Mouse (Mus musculus): ENCODE data around the gene Entpd1. TPM values are rescaled to one million over a fixed set of nuclear protein-coding genes. Genes with fewer than 3 reads are reported as not detected.

The Entpd1 gene
- polyA plus RNA-seq, 1 experiment from 2014 or later, result 3.7 TPM

- H3K27me3 ChIP-seq (ENCODE audit: control insufficient read depth, insufficient read depth, low read length), result no peaks in the 10 kb centered on the region
- DNase-seq (ENCODE audit: low spot score) (no peak), ATAC-seq (ENCODE audit: insufficient number of reproducible peaks, low FRiP score, low TSS enrichment, low read depth) (no peak)
- H3K36me3 ChIP-seq (ENCODE audit: control insufficient read depth, insufficient read depth, low read length), result no peaks in the 10 kb centered on the region
- no peak overlapping the region for H3K4me2 ChIP-seq (ENCODE audit: low read depth, severe bottlenecking)
- H3K27ac ChIP-seq (replicated peaks; ENCODE audit: low read depth, low read length), result no peak overlapping the region
- WGBS, result 70% methylated on average over 3 of the region's 3 CpGs
- no peak overlapping the region for H3K9ac ChIP-seq (ENCODE audit: low read length)
- H3K4me1 ChIP-seq (ENCODE audit: control insufficient read depth, insufficient read depth, low read length), result no peaks in the 10 kb centered on the region
- no peak overlapping the region for H3K4me3 ChIP-seq (ENCODE audit: low read depth, low read length)
- H3K9me3 ChIP-seq (ENCODE audit: control insufficient read depth, low read length), result no peaks in the 10 kb centered on the region
These were observed 20.0 kb downstream of the Entpd1 start for GRCm38 (mm10) chr19:40632193-40632592.

DNA sequence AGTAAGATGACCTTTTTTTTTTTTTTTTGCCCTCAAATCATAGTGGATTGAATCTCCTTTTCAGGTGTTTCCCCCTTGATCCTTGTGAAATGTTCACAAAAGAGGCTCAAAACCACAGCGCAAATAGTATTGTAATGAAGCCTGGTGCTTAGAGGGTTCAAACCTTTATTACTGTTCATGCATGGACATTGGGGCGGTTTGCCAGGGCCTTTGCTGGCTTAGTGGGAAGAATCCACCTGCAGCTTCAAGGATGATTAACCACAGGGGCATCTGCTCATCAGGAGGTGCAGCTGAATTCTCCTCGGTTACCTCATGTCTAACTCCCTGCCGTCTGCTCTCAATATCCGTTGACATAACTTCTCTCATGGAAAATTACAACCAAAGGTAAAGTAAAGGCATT is 20.5 kb downstream of the Entpd1 start:
- DNase-seq (ENCODE audit: low spot score) (no peak), ATAC-seq (ENCODE audit: insufficient number of reproducible peaks, low FRiP score, low TSS enrichment, low read depth) (no peak)
- WGBS, result 83% methylated on average over 5 of the region's 5 CpGs
- Histone ChIP-seq H3K36me3 (ENCODE audit: control insufficient read depth, insufficient read depth, low read length) (no peaks in the 10 kb centered on the region), H3K4me2 (ENCODE audit: low read depth, severe bottlenecking) (no peak overlapping the region), H3K27me3 (ENCODE audit: control insufficient read depth, insufficient read depth, low read length) (no peaks in the 10 kb centered on the region), H3K9me3 (ENCODE audit: control insufficient read depth, low read length) (no peaks in the 10 kb centered on the region), H3K4me1 (ENCODE audit: control insufficient read depth, insufficient read depth, low read length) (no peaks in the 10 kb centered on the region), H3K27ac (replicated peaks; ENCODE audit: low read depth, low read length) (no peak overlapping the region), H3K4me3 (ENCODE audit: low read depth, low read length) (no peak overlapping the region), H3K9ac (ENCODE audit: low read length) (no peak overlapping the region)

- no peak overlapping the region for H3K4me3 ChIP-seq (ENCODE audit: low read depth, low read length)
- no peaks in the 10 kb centered on the region for H3K4me1 ChIP-seq (ENCODE audit: control insufficient read depth, insufficient read depth, low read length)
- H3K36me3 ChIP-seq (ENCODE audit: control insufficient read depth, insufficient read depth, low read length), result no peaks in the 10 kb centered on the region
- ATAC-seq (ENCODE audit: insufficient number of reproducible peaks, low FRiP score, low TSS enrichment, low read depth) (no peak), DNase-seq (ENCODE audit: low spot score) (no peak)
- H3K27me3 ChIP-seq (ENCODE audit: control insufficient read depth, insufficient read depth, low read length), result no peaks in the 10 kb centered on the region
- H3K9ac ChIP-seq (ENCODE audit: low read length), result no peak overlapping the region
- H3K4me2 ChIP-seq (ENCODE audit: low read depth, severe bottlenecking), result no peak overlapping the region
- H3K9me3 ChIP-seq (ENCODE audit: control insufficient read depth, low read length), result no peaks in the 10 kb centered on the region
- 67% methylated on average over 1 of the region's 1 CpGs for WGBS
- H3K27ac ChIP-seq (replicated peaks; ENCODE audit: low read depth, low read length), result no peak overlapping the region
These were observed 21.0 kb downstream of the Entpd1 start for GRCm38 (mm10) chr19:40633144-40633543.

GRCm38 (mm10) chr19:40637091-40637490 is 24.9 kb downstream of the Entpd1 start:
- ATAC-seq (ENCODE audit: insufficient number of reproducible peaks, low FRiP score, low TSS enrichment, low read depth) (no peak), DNase-seq (ENCODE audit: low spot score) (no peak)
- H3K9ac ChIP-seq (ENCODE audit: low read length), result no peak overlapping the region
- H3K27ac ChIP-seq (replicated peaks; ENCODE audit: low read depth, low read length), result no peak overlapping the region
- H3K36me3 ChIP-seq (ENCODE audit: control insufficient read depth, insufficient read depth, low read length), result no peaks in the 10 kb centered on the region
- no peaks in the 10 kb centered on the region for H3K4me1 ChIP-seq (ENCODE audit: control insufficient read depth, insufficient read depth, low read length)
- no peak overlapping the region for H3K4me2 ChIP-seq (ENCODE audit: low read depth, severe bottlenecking)
- WGBS, result 58% methylated on average over 4 of the region's 4 CpGs
- no peak overlapping the region for H3K4me3 ChIP-seq (ENCODE audit: low read depth, low read length)
- H3K9me3 ChIP-seq (ENCODE audit: control insufficient read depth, low read length), result no peaks in the 10 kb centered on the region
- no peaks in the 10 kb centered on the region for H3K27me3 ChIP-seq (ENCODE audit: control insufficient read depth, insufficient read depth, low read length)

GRCm38 (mm10) chr19:40637601-40638000 is 25.4 kb downstream of the Entpd1 start:
- H3K4me1 ChIP-seq (ENCODE audit: control insufficient read depth, insufficient read depth, low read length), result no peaks in the 10 kb centered on the region
- ATAC-seq (ENCODE audit: insufficient number of reproducible peaks, low FRiP score, low TSS enrichment, low read depth) (no peak), DNase-seq (ENCODE audit: low spot score) (no peak)
- no peak overlapping the region for H3K4me3 ChIP-seq (ENCODE audit: low read depth, low read length)
- H3K9ac ChIP-seq (ENCODE audit: low read length), result no peak overlapping the region
- no peaks in the 10 kb centered on the region for H3K9me3 ChIP-seq (ENCODE audit: control insufficient read depth, low read length)
- WGBS, result 88% methylated on average over 7 of the region's 7 CpGs
- no peaks in the 10 kb centered on the region for H3K36me3 ChIP-seq (ENCODE audit: control insufficient read depth, insufficient read depth, low read length)
- no peak overlapping the region for H3K27ac ChIP-seq (replicated peaks; ENCODE audit: low read depth, low read length)
- H3K4me2 ChIP-seq (ENCODE audit: low read depth, severe bottlenecking), result no peak overlapping the region
- no peaks in the 10 kb centered on the region for H3K27me3 ChIP-seq (ENCODE audit: control insufficient read depth, insufficient read depth, low read length)

DNA sequence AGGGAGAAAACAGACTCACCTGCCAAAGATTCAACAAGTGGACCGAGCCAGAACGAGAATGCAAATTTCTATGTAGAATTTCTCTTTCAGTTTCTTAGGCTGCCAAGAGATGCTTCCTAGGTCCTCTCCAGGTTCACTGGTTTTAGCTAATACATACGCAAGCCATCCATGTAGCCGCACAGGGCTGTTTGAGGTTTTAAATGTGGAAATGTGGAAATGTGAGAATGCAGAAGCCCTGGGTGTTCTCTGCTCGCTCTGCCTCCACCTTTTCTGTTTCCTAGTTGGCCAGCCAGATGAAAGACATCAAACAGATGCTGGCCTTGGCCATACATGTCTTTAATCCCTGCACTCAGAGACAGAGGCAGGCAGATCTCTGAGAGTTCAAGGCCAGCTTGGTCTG is 26.4 kb downstream of the Entpd1 start:
- no peaks in the 10 kb centered on the region for H3K9me3 ChIP-seq (ENCODE audit: control insufficient read depth, low read length)
- H3K36me3 ChIP-seq (ENCODE audit: control insufficient read depth, insufficient read depth, low read length), result no peaks in the 10 kb centered on the region
- no peak for DNase-seq (ENCODE audit: low spot score)
- WGBS, result 93% methylated on average over 5 of the region's 5 CpGs
- H3K4me2 ChIP-seq (ENCODE audit: low read depth, severe bottlenecking), result no peak overlapping the region
- H3K27ac ChIP-seq (replicated peaks; ENCODE audit: low read depth, low read length), result no peak overlapping the region
- ATAC-seq (ENCODE audit: insufficient number of reproducible peaks, low FRiP score, low TSS enrichment, low read depth), result no peak
- no peak overlapping the region for H3K9ac ChIP-seq (ENCODE audit: low read length)
- no peaks in the 10 kb centered on the region for H3K27me3 ChIP-seq (ENCODE audit: control insufficient read depth, insufficient read depth, low read length)
- H3K4me3 ChIP-seq (ENCODE audit: low read depth, low read length), result no peak overlapping the region
- no peaks in the 10 kb centered on the region for H3K4me1 ChIP-seq (ENCODE audit: control insufficient read depth, insufficient read depth, low read length)

DNA sequence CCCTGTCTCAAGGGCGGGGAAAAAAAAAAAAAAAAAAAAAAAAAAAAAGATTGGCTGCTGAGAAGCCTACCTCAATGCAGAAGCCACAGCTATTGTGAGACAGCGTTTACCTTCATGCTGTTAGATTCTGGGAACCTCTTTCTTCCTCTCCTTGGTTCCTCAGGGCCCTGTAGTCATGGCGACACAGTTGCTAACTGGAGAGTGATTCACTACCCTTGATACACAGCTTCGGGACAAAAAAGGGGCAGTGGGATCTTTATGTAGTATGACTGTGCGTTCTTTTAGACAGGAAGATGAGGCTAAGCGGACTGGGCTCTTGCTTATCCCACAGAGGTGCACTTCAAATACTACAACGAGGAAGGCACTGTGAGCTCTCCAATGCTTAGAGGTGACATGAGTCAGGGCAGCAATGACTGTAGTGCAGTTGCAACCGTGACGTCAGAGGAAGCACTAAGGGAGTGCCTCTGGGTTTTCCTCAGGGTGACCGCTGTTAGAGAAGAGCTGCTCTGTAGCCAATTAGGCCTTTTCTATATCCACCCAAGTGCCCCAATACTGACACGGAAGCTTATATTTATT is 27.7 kb downstream of the Entpd1 start:
- ATAC-seq (ENCODE audit: insufficient number of reproducible peaks, low FRiP score, low TSS enrichment, low read depth) (no peak), DNase-seq (ENCODE audit: low spot score) (no peak)
- H3K4me1 ChIP-seq (ENCODE audit: control insufficient read depth, insufficient read depth, low read length), result no peaks in the 10 kb centered on the region
- no peak overlapping the region for H3K4me3 ChIP-seq (ENCODE audit: low read depth, low read length)
- H3K36me3 ChIP-seq (ENCODE audit: control insufficient read depth, insufficient read depth, low read length), result no peaks in the 10 kb centered on the region
- no peaks in the 10 kb centered on the region for H3K9me3 ChIP-seq (ENCODE audit: control insufficient read depth, low read length)
- H3K4me2 ChIP-seq (ENCODE audit: low read depth, severe bottlenecking), result no peak overlapping the region
- H3K9ac ChIP-seq (ENCODE audit: low read length), result no peak overlapping the region
- WGBS, result 85% methylated on average over 11 of the region's 11 CpGs
- H3K27ac ChIP-seq (replicated peaks; ENCODE audit: low read depth, low read length), result no peak overlapping the region
- no peaks in the 10 kb centered on the region for H3K27me3 ChIP-seq (ENCODE audit: control insufficient read depth, insufficient read depth, low read length)

- Histone ChIP-seq H3K4me1 (ENCODE audit: control insufficient read depth, insufficient read depth, low read length) (no peaks in the 10 kb centered on the region), H3K36me3 (ENCODE audit: control insufficient read depth, insufficient read depth, low read length) (no peaks in the 10 kb centered on the region), H3K9ac (ENCODE audit: low read length) (no peak overlapping the region), H3K27me3 (ENCODE audit: control insufficient read depth, insufficient read depth, low read length) (no peaks in the 10 kb centered on the region), H3K4me3 (ENCODE audit: low read depth, low read length) (no peak overlapping the region), H3K27ac (replicated peaks; ENCODE audit: low read depth, low read length) (no peak overlapping the region), H3K9me3 (ENCODE audit: control insufficient read depth, low read length) (no peaks in the 10 kb centered on the region), H3K4me2 (ENCODE audit: low read depth, severe bottlenecking) (no peak overlapping the region)
- ATAC-seq (ENCODE audit: insufficient number of reproducible peaks, low FRiP score, low TSS enrichment, low read depth) (no peak), DNase-seq (ENCODE audit: low spot score) (no peak)
- WGBS, result 89% methylated on average over 2 of the region's 2 CpGs
These were observed 28.6 kb downstream of the Entpd1 start for GRCm38 (mm10) chr19:40640799-40641198.

- Histone ChIP-seq H3K27me3 (ENCODE audit: control insufficient read depth, insufficient read depth, low read length) (no peaks in the 10 kb centered on the region), H3K9me3 (ENCODE audit: control insufficient read depth, low read length) (no peaks in the 10 kb centered on the region), H3K27ac (replicated peaks; ENCODE audit: low read depth, low read length) (no peak overlapping the region), H3K4me2 (ENCODE audit: low read depth, severe bottlenecking) (no peak overlapping the region), H3K4me3 (ENCODE audit: low read depth, low read length) (no peak overlapping the region), H3K9ac (ENCODE audit: low read length) (no peak overlapping the region), H3K4me1 (ENCODE audit: control insufficient read depth, insufficient read depth, low read length) (no peaks in the 10 kb centered on the region), H3K36me3 (ENCODE audit: control insufficient read depth, insufficient read depth, low read length) (no peaks in the 10 kb centered on the region)
- ATAC-seq (ENCODE audit: insufficient number of reproducible peaks, low FRiP score, low TSS enrichment, low read depth) (no peak), DNase-seq (ENCODE audit: low spot score) (no peak)
- WGBS, result 93% methylated on average over 1 of the region's 1 CpGs
These were observed 31.7 kb downstream of the Entpd1 start for GRCm38 (mm10) chr19:40643846-40644245.
